ENCODE assay signal across 8 mouse cellular contexts in genomic region chr5:38563121-38563520, GRCm38 (mm10). TPM values are rescaled to one million over a fixed set of nuclear protein-coding genes. Genes with fewer than 3 reads are reported as not detected.
A peak's percentile ranks its signal among the peaks of the same experiment; 100 is the strongest.
DNase-seq lines count a peak whose midpoint lies in the region; ATAC-seq and TF ChIP-seq lines count a peak whose summit lies in the region.

Gene Wdr1 (minus strand): TSS chr5:38563221.

- peaks cover 19% of the 10 kb centered on the region for H3K36me3 ChIP-seq in midbrain, embryonic 13.5 days

- H3K4me2 ChIP-seq in midbrain, embryonic 13.5 days (replicated peaks) = peak within 1 kb of the TSS; percentile 71

- 81% methylated on average over 2 of the region's 2 CpGs for WGBS in midbrain, embryonic 13.5 days

- peak within 1 kb of the TSS; percentile 71 for H3K9ac ChIP-seq in midbrain, embryonic 13.5 days (replicated peaks)

- H3K27me3 ChIP-seq in midbrain, embryonic 13.5 days = no peaks in the 10 kb centered on the region

- no peak for ATAC-seq in midbrain, embryonic 13.5 days

- H3K4me1 ChIP-seq in bone marrow macrophage, adult 2 months (ENCODE audit: control insufficient read depth, insufficient read depth, low read length) = peaks cover 21% of the 10 kb centered on the region
- H3K4me1 ChIP-seq in midbrain, embryonic 13.5 days (replicated peaks) = peaks cover 35% of the 10 kb centered on the region

- no peaks in the 10 kb centered on the region for H3K9me3 ChIP-seq in midbrain, embryonic 13.5 days

- no peak for DNase-seq in layer of hippocampus, adult 18-20 months (ENCODE audit: low spot score in 2 of 2)
- DNase-seq in layer of hippocampus, adult 9-11 months = no peak
- DNase-seq in gonadal fat pad, adult 2 months (ENCODE audit: low read depth) = no peak
- DNase-seq in layer of hippocampus, postnatal 10 days (ENCODE audit: low spot score in 2 of 2) = no peak
- no peak for DNase-seq in cerebellum, postnatal 14 days
- DNase-seq in urinary bladder, adult 18-20 months (ENCODE audit: low spot score in 2 of 2) = no peak

- peak within 1 kb of the TSS; percentile 94 for H3K27ac ChIP-seq in bone marrow macrophage, adult 2 months (ENCODE audit: insufficient read depth, low read depth, low read length)
- H3K27ac ChIP-seq in midbrain, embryonic 13.5 days = peak within 1 kb of the TSS; percentile 82

- no peak for TF ChIP-seq POLR2A in bone marrow macrophage, adult 2 months (IDR thresholded peaks at IDR 0.05; ENCODE audit: borderline replicate concordance, low read depth, low read length)

- peak within 1 kb of the TSS; percentile 75 for H3K4me3 ChIP-seq in bone marrow macrophage, adult 2 months (ENCODE audit: insufficient read depth, low read length)
- H3K4me3 ChIP-seq in midbrain, embryonic 13.5 days (replicated peaks) = peak within 1 kb of the TSS; percentile 91

- no peak for TF ChIP-seq CTCF in bone marrow macrophage, adult 2 months (IDR thresholded peaks at IDR 0.05; ENCODE audit: low read depth, low read length)

RNA-seq across cellular contexts. Expression of gene Wdr1, which starts in this region (rescaled TPM):
- 100 to 1,000 TPM; 194 to 201 TPM for total RNA-seq in layer of hippocampus, adult 18-20 months (2021)
- polyA plus RNA-seq in bone marrow macrophage, adult 2 months (2012; ENCODE audit: insufficient read depth, insufficient read length, missing spikeins) = 210 and 216 TPM in 2 replicates
- polyA plus RNA-seq in gonadal fat pad, adult 2 months (2012; rRNA removed) = 132 and 145 TPM in 2 replicates
- total RNA-seq in layer of hippocampus, postnatal 10 days (2021) = 100 to 1,000 TPM; 245 to 249 TPM
- 143 and 150 TPM in 2 replicates for polyA plus RNA-seq in midbrain, embryonic 13.5 days (2015; fragmentation: Nextera tagmentation; extraction: Ambion mirVana)
